9 mouse cellular contexts compared by ENCODE assay signal in genomic region chr1:92372222-92372990, GRCm38 (mm10).
DNase-seq lines count a peak whose midpoint lies in the region; ATAC-seq and TF ChIP-seq lines count a peak whose summit lies in the region.
"Had no signal": no experiment of that assay in that cellular context is flagged by ENCODE, and none has a peak within 500 bp of the region (broad histone marks: within the 10 kb centered on the region; RNA-seq: fewer than 3 reads in every experiment).

No protein-coding gene starts in this region.

- no peaks in the 10 kb centered on the region for H3K36me3 ChIP-seq in intestine, embryonic 14.5 days (ENCODE audit: control insufficient read depth, insufficient read depth, low read length)
- no peaks in the 10 kb centered on the region for H3K36me3 ChIP-seq in intestine, postnatal 0 days (ENCODE audit: control insufficient read depth, insufficient read depth)
- no peaks in the 10 kb centered on the region for H3K36me3 ChIP-seq in embryonic facial prominence, embryonic 11.5 days (replicated peaks; ENCODE audit: control insufficient read depth, insufficient read depth, low read depth, low read length)
- H3K36me3 ChIP-seq in hindbrain, embryonic 15.5 days = no peaks in the 10 kb centered on the region
- no peaks in the 10 kb centered on the region for H3K36me3 ChIP-seq in midbrain, postnatal 0 days (ENCODE audit: insufficient read depth, low read length)

- no peak overlapping the region for H3K4me3 ChIP-seq in intestine, embryonic 14.5 days (ENCODE audit: low read depth, low read length)
- no peak overlapping the region for H3K4me3 ChIP-seq in intestine, postnatal 0 days (ENCODE audit: low read depth, low read length)
- H3K4me3 ChIP-seq in embryonic facial prominence, embryonic 11.5 days (ENCODE audit: low read depth, low read length) = no peak overlapping the region
- no peak overlapping the region for H3K4me3 ChIP-seq in hindbrain, embryonic 15.5 days
- H3K4me3 ChIP-seq in midbrain, postnatal 0 days (ENCODE audit: low read depth, low read length) = no peak overlapping the region

- H3K4me1 ChIP-seq in intestine, embryonic 14.5 days (replicated peaks; ENCODE audit: control insufficient read depth, insufficient read depth, low read length) = peaks cover 17% of the 10 kb centered on the region
- peaks cover 4% of the 10 kb centered on the region; the same call in 1 of the 2 replicates for H3K4me1 ChIP-seq in intestine, postnatal 0 days (replicated peaks; ENCODE audit: control insufficient read depth, insufficient read depth, low read length)
- H3K4me1 ChIP-seq in embryonic facial prominence, embryonic 11.5 days (ENCODE audit: control insufficient read depth, insufficient read depth, low read length) = no peaks in the 10 kb centered on the region; the same call in none of the 2 replicates
- peaks cover 22% of the 10 kb centered on the region for H3K4me1 ChIP-seq in hindbrain, embryonic 15.5 days (replicated peaks)
- peaks cover 19% of the 10 kb centered on the region for H3K4me1 ChIP-seq in midbrain, postnatal 0 days (ENCODE audit: insufficient read depth, low read length)

- TF ChIP-seq CTCF in intestine, postnatal 0 days (IDR thresholded peaks at IDR 0.05; ENCODE audit: low read depth) = no peak
- no peak for TF ChIP-seq CTCF in midbrain, postnatal 0 days (IDR thresholded peaks at IDR 0.05)

- no peak overlapping the region for H3K9ac ChIP-seq in intestine, embryonic 14.5 days (ENCODE audit: low read length)
- H3K9ac ChIP-seq in intestine, postnatal 0 days (ENCODE audit: low read depth, low read length) = no peak overlapping the region
- no peak overlapping the region for H3K9ac ChIP-seq in embryonic facial prominence, embryonic 11.5 days (replicated peaks; ENCODE audit: low read length)
- H3K9ac ChIP-seq in hindbrain, embryonic 15.5 days = no peak overlapping the region
- H3K9ac ChIP-seq in midbrain, postnatal 0 days (replicated peaks; ENCODE audit: low read length, poor library complexity, severe bottlenecking) = no peak overlapping the region

- WGBS in intestine, embryonic 14.5 days = 82% methylated on average over 5 of the region's 5 CpGs
- 79% methylated on average over 5 of the region's 5 CpGs for WGBS in intestine, postnatal 0 days
- 66% methylated on average over 5 of the region's 5 CpGs for WGBS in embryonic facial prominence, embryonic 11.5 days
- WGBS in hindbrain, embryonic 15.5 days = 69% methylated on average over 5 of the region's 5 CpGs
- WGBS in midbrain, postnatal 0 days = 82% methylated on average over 5 of the region's 5 CpGs

- ATAC-seq in intestine, embryonic 14.5 days (replicated peaks; ENCODE audit: low FRiP score, low TSS enrichment, low read depth) = no peak; the same call in 1 of the 2 replicates
- ATAC-seq in intestine, postnatal 0 days = no peak
- ATAC-seq in embryonic facial prominence, embryonic 11.5 days (replicated peaks; ENCODE audit: insufficient number of reproducible peaks, low FRiP score, low TSS enrichment, low read depth) = 0 out of 2 replicates have a peak, but pooled peaks have one; percentile 30
- ATAC-seq in hindbrain, embryonic 15.5 days (ENCODE audit: low FRiP score, low read depth) = peak; percentile 13; the same call in 1 of the 2 replicates
- 0 out of 2 replicates have a peak, but pooled peaks have one; percentile 31 for ATAC-seq in midbrain, postnatal 0 days (ENCODE audit: low FRiP score)
- ATAC-seq in CD4-positive, CD25-positive, alpha-beta regulatory T cell, adult 4 months = no peak

- H3K27ac ChIP-seq in intestine, embryonic 14.5 days (ENCODE audit: low read depth) = 0 out of 2 replicates have a peak overlapping the region, but pooled peaks have one; percentile 11
- H3K27ac ChIP-seq in intestine, postnatal 0 days (ENCODE audit: low read depth, low read length) = no peak overlapping the region
- no peak overlapping the region; the same call in 1 of the 2 replicates for H3K27ac ChIP-seq in embryonic facial prominence, embryonic 11.5 days (replicated peaks; ENCODE audit: low read depth, low read length)
- H3K27ac ChIP-seq in hindbrain, embryonic 15.5 days (replicated peaks) = peak overlapping the region; percentile 84
- H3K27ac ChIP-seq in midbrain, postnatal 0 days (ENCODE audit: low read depth, low read length) = peak overlapping the region; percentile 78

- H3K4me2 ChIP-seq in intestine, embryonic 14.5 days (ENCODE audit: low read length) = peak overlapping the region; percentile 41; the same call in 1 of the 2 replicates
- no peak overlapping the region for H3K4me2 ChIP-seq in intestine, postnatal 0 days (replicated peaks; ENCODE audit: low read depth)
- no peak overlapping the region for H3K4me2 ChIP-seq in embryonic facial prominence, embryonic 11.5 days (ENCODE audit: low read depth, low read length)
- H3K4me2 ChIP-seq in hindbrain, embryonic 15.5 days = peak overlapping the region; percentile 35; the same call in 1 of the 2 replicates
- peak overlapping the region; percentile 35 for H3K4me2 ChIP-seq in midbrain, postnatal 0 days (ENCODE audit: low read depth, low read length, poor library complexity, severe bottlenecking)

- no peaks in the 10 kb centered on the region for H3K9me3 ChIP-seq in intestine, embryonic 14.5 days (ENCODE audit: control insufficient read depth, low read length)
- H3K9me3 ChIP-seq in intestine, postnatal 0 days (ENCODE audit: control insufficient read depth) = no peaks in the 10 kb centered on the region
- H3K9me3 ChIP-seq in embryonic facial prominence, embryonic 11.5 days (replicated peaks; ENCODE audit: control insufficient read depth, low read length) = no peaks in the 10 kb centered on the region
- no peaks in the 10 kb centered on the region for H3K9me3 ChIP-seq in hindbrain, embryonic 15.5 days
- H3K9me3 ChIP-seq in midbrain, postnatal 0 days (ENCODE audit: low read length) = no peaks in the 10 kb centered on the region

- no peaks in the 10 kb centered on the region for H3K27me3 ChIP-seq in intestine, embryonic 14.5 days (replicated peaks; ENCODE audit: control insufficient read depth, insufficient read depth, low read length)
- no peaks in the 10 kb centered on the region for H3K27me3 ChIP-seq in intestine, postnatal 0 days (replicated peaks; ENCODE audit: control insufficient read depth, insufficient read depth, low read length)
- no peaks in the 10 kb centered on the region for H3K27me3 ChIP-seq in embryonic facial prominence, embryonic 11.5 days (ENCODE audit: control insufficient read depth, insufficient read depth, low read length)
- H3K27me3 ChIP-seq in hindbrain, embryonic 15.5 days = no peaks in the 10 kb centered on the region
- no peaks in the 10 kb centered on the region for H3K27me3 ChIP-seq in midbrain, postnatal 0 days (ENCODE audit: insufficient read depth, low read length)

- no peak for DNase-seq in intestine, embryonic 14.5 days (ENCODE audit: low spot score)
- no peak for DNase-seq in embryonic facial prominence, embryonic 11.5 days (ENCODE audit: low spot score)
- no peak for DNase-seq in midbrain, postnatal 0 days (ENCODE audit: low spot score)
- DNase-seq in adrenal gland, adult 2 months = no peak
- no peak for DNase-seq in right cerebral cortex, postnatal 14 days
- DNase-seq: cerebellum, adult 8-10 months had no signal

Comparison
In these comparisons a context has a peak if more than half of its experiments do, and no peak if none do; other contexts are left out.
1. H3K27ac ChIP-seq: peak in intestine, embryonic 14.5 days (single experiment), hindbrain, embryonic 15.5 days (single experiment) and midbrain, postnatal 0 days (single experiment); none in intestine, postnatal 0 days (single experiment) and embryonic facial prominence, embryonic 11.5 days (single experiment).
2. H3K4me2 ChIP-seq: peak in intestine, embryonic 14.5 days (single experiment), hindbrain, embryonic 15.5 days (single experiment) and midbrain, postnatal 0 days (single experiment); none in intestine, postnatal 0 days (single experiment) and embryonic facial prominence, embryonic 11.5 days (single experiment).
3. ATAC-seq: peak in embryonic facial prominence, embryonic 11.5 days (single experiment), hindbrain, embryonic 15.5 days (single experiment) and midbrain, postnatal 0 days (single experiment); none in intestine, embryonic 14.5 days (single experiment), intestine, postnatal 0 days (single experiment) and CD4-positive, CD25-positive, alpha-beta regulatory T cell, adult 4 months (single experiment).